Comparison of ENCODE assay signal across 8 mouse cellular contexts in the genomic region with DNA sequence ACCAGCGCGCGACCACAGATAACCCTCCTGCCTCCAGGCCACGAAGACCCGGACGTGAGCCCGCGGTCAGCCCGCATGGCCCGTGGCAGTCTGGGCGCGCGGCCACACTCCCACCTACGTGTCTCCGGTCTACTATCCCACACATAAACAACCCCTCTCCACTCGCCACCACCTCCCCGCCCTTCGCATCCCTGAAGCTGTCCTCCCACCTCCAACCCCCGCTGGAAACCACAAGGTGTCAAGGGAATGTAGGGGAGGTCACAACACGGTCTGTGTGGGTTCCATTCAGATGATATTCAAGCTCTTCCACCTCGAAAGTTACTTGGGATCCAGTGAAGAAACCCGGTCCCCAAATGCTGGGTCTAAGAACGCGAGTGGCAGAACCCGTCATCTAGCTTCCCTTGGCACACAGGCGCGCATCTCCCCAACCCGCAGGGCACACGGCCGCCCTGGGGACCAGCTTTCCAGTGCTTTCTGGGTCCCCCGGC. TPM values are rescaled to one million over a fixed set of nuclear protein-coding genes. Genes with fewer than 3 reads are reported as not detected.
DNase-seq lines count a peak whose midpoint lies in the region; ATAC-seq and TF ChIP-seq lines count a peak whose summit lies in the region.

No protein-coding gene starts in this region.

- TF ChIP-seq CTCF in kidney, adult 2 months (conservative IDR thresholded peaks at IDR 0.05; ENCODE audit: insufficient read depth, insufficient read length, low read depth, low read length), result no peak
- no peak for TF ChIP-seq CTCF in small intestine, adult 2 months (IDR thresholded peaks at IDR 0.05; ENCODE audit: extremely low read depth, insufficient read length, insufficient replicate concordance, low read depth, low read length)

- H3K27ac ChIP-seq in kidney, adult 2 months (ENCODE audit: insufficient read depth, low read depth, low read length), result no peak overlapping the region
- H3K27ac ChIP-seq in embryonic facial prominence, embryonic 15.5 days (replicated peaks), result 0 out of 2 replicates have a peak overlapping the region, but pooled peaks have one; percentile 6
- peak overlapping the region; percentile 96 for H3K27ac ChIP-seq in hindbrain, embryonic 13.5 days
- H3K27ac ChIP-seq in lung, embryonic 15.5 days, result no peak overlapping the region
- H3K27ac ChIP-seq in small intestine, adult 2 months (ENCODE audit: insufficient read depth, low read depth, low read length), result no peak overlapping the region

- no peak for DNase-seq in kidney, adult 2 months
- DNase-seq in kidney, adult 8-10 months, result no peak
- peak; percentile 48 for DNase-seq in ZHBTc4 (ENCODE audit: low read depth, low spot score)
- DNase-seq in spleen, postnatal 4 days (ENCODE audit: low spot score in 2 of 2), result no peak

- no peak for TF ChIP-seq POLR2A in kidney, adult 2 months (IDR thresholded peaks at IDR 0.05; ENCODE audit: low read depth, low read length)
- no peak for TF ChIP-seq POLR2A in small intestine, adult 2 months (IDR thresholded peaks at IDR 0.05; ENCODE audit: low read depth, low read length)

- no peak for ATAC-seq in embryonic facial prominence, embryonic 15.5 days (ENCODE audit: insufficient number of reproducible peaks, low FRiP score, low TSS enrichment, low read depth)
- peak; percentile 10 for ATAC-seq in hindbrain, embryonic 13.5 days (ENCODE audit: low FRiP score)
- ATAC-seq in lung, embryonic 15.5 days (ENCODE audit: borderline replicate concordance, extremely low read depth, low FRiP score, low TSS enrichment), result no peak

- 0 out of 2 replicates have a peak, but pooled peaks cover 1% of the 10 kb centered on the region for H3K27me3 ChIP-seq in kidney, adult 2 months (replicated peaks; ENCODE audit: control insufficient read depth, insufficient read depth, low read length)
- H3K27me3 ChIP-seq in embryonic facial prominence, embryonic 15.5 days, result peaks cover 3% of the 10 kb centered on the region; the same call in 1 of the 2 replicates
- peaks cover 17% of the 10 kb centered on the region for H3K27me3 ChIP-seq in hindbrain, embryonic 13.5 days
- H3K27me3 ChIP-seq in lung, embryonic 15.5 days, result peaks cover 57% of the 10 kb centered on the region
- H3K27me3 ChIP-seq in small intestine, adult 2 months (ENCODE audit: control insufficient read depth, insufficient read depth, low read length), result peaks cover 28% of the 10 kb centered on the region

- H3K36me3 ChIP-seq in kidney, adult 2 months (ENCODE audit: control insufficient read depth, insufficient read depth, low read length), result no peaks in the 10 kb centered on the region
- no peaks in the 10 kb centered on the region for H3K36me3 ChIP-seq in embryonic facial prominence, embryonic 15.5 days
- no peaks in the 10 kb centered on the region for H3K36me3 ChIP-seq in hindbrain, embryonic 13.5 days
- no peaks in the 10 kb centered on the region for H3K36me3 ChIP-seq in lung, embryonic 15.5 days
- H3K36me3 ChIP-seq in small intestine, adult 2 months (ENCODE audit: control insufficient read depth, insufficient read depth, low read length), result no peaks in the 10 kb centered on the region

- peak overlapping the region; percentile 98 for H3K4me2 ChIP-seq in embryonic facial prominence, embryonic 15.5 days (replicated peaks)
- H3K4me2 ChIP-seq in hindbrain, embryonic 13.5 days, result peak overlapping the region; percentile 93
- peak overlapping the region; percentile 100 for H3K4me2 ChIP-seq in lung, embryonic 15.5 days

- H3K4me3 ChIP-seq in kidney, adult 2 months (ENCODE audit: insufficient read depth, low read depth, low read length), result peak overlapping the region; percentile 52
- peak overlapping the region; percentile 72 for H3K4me3 ChIP-seq in embryonic facial prominence, embryonic 15.5 days (replicated peaks)
- peak overlapping the region; percentile 90 for H3K4me3 ChIP-seq in hindbrain, embryonic 13.5 days
- H3K4me3 ChIP-seq in lung, embryonic 15.5 days, result peak overlapping the region; percentile 77
- H3K4me3 ChIP-seq in small intestine, adult 2 months (ENCODE audit: low read depth, low read length), result peak overlapping the region; percentile 65

- 0 out of 2 replicates have a peak, but pooled peaks cover 2% of the 10 kb centered on the region for H3K4me1 ChIP-seq in kidney, adult 2 months (ENCODE audit: control insufficient read depth, insufficient read depth, low read length)
- H3K4me1 ChIP-seq in embryonic facial prominence, embryonic 15.5 days, result peaks cover 11% of the 10 kb centered on the region
- peaks cover 35% of the 10 kb centered on the region for H3K4me1 ChIP-seq in hindbrain, embryonic 13.5 days (replicated peaks)
- H3K4me1 ChIP-seq in lung, embryonic 15.5 days, result peaks cover 25% of the 10 kb centered on the region
- peaks cover 6% of the 10 kb centered on the region; the same call in 1 of the 2 replicates for H3K4me1 ChIP-seq in small intestine, adult 2 months (ENCODE audit: control insufficient read depth, insufficient read depth, insufficient read length, low read length)

- 2% methylated on average over 31 of the region's 31 CpGs for whole genome bisulfite sequencing in kidney, adult 2 months
- under 1% methylated on average over 31 of the region's 31 CpGs for WGBS in embryonic facial prominence, embryonic 15.5 days
- WGBS in hindbrain, embryonic 13.5 days, result under 1% methylated on average over 31 of the region's 31 CpGs
- under 1% methylated on average over 31 of the region's 31 CpGs for WGBS in lung, embryonic 15.5 days
- 3% methylated on average over 31 of the region's 31 CpGs for WGBS in small intestine, adult 2 months

- no peaks in the 10 kb centered on the region for H3K9me3 ChIP-seq in embryonic facial prominence, embryonic 15.5 days (replicated peaks)
- no peaks in the 10 kb centered on the region for H3K9me3 ChIP-seq in hindbrain, embryonic 13.5 days
- no peaks in the 10 kb centered on the region for H3K9me3 ChIP-seq in lung, embryonic 15.5 days

- H3K9ac ChIP-seq in embryonic facial prominence, embryonic 15.5 days, result peak overlapping the region; percentile 53
- peak overlapping the region; percentile 98 for H3K9ac ChIP-seq in hindbrain, embryonic 13.5 days
- peak overlapping the region; percentile 47 for H3K9ac ChIP-seq in lung, embryonic 15.5 days

RNA-seq across cellular contexts. Expression of gene Klhl29, which starts 1.2 kb away (rescaled TPM):
- 2.4 and 3.1 TPM in 2 replicates for polyA plus RNA-seq in kidney, adult 2 months (2012; rRNA removed)
- 1.5 and 2.0 TPM in 2 replicates for polyA plus RNA-seq in embryonic facial prominence, embryonic 15.5 days (2015; fragmentation: Nextera tagmentation; extraction: Ambion mirVana)
- 4.0 and 4.1 TPM in 2 replicates for polyA plus RNA-seq in hindbrain, embryonic 13.5 days (2015; fragmentation: Nextera tagmentation; extraction: Ambion mirVana)
- polyA plus RNA-seq in lung, embryonic 15.5 days (2015; fragmentation: Nextera tagmentation; extraction: Ambion mirVana), result 0.34 and 0.47 TPM in 2 replicates
- 1.9 and 3.0 TPM in 2 replicates for polyA plus RNA-seq in small intestine, adult 2 months (2012; rRNA removed)

Comparison
In these comparisons a context has a peak if more than half of its experiments do, and no peak if none do; other contexts are left out.
1. H3K27ac ChIP-seq: peak in embryonic facial prominence, embryonic 15.5 days (single experiment) and hindbrain, embryonic 13.5 days (single experiment); none in kidney, adult 2 months (single experiment), lung, embryonic 15.5 days (single experiment) and small intestine, adult 2 months (single experiment).
2. H3K9ac ChIP-seq: peak in every context shown above with its lines; median percentile 98 in hindbrain, embryonic 13.5 days; 53 in embryonic facial prominence, embryonic 15.5 days; 47 in lung, embryonic 15.5 days.
3. Peak in every context shown above with its lines, with median percentiles within 50 percentile points of each other: H3K4me3 ChIP-seq and H3K4me2 ChIP-seq.